Mouse (Mus musculus) mammary gland, adult 2 months (tissue): Measurements from ENCODE around the gene Bmyc. TPM values are rescaled to one million over a fixed set of nuclear protein-coding genes. Genes with fewer than 3 reads are reported as not detected.

ENCODE experiments used
- polyA plus RNA-seq: library from polyadenylated mRNA; depleted of rRNA; stranded (reverse); fragments of >200 nt; gene quantifications from 2 replicates; pipeline ENCODE4 v1.2.3, GENCODE M21; 2012; ENCODE audit warnings: low replicate concordance; rRNA removed

The Bmyc gene
- 39.9 and 133 TPM in 2 replicates for polyA plus RNA-seq

DNA sequence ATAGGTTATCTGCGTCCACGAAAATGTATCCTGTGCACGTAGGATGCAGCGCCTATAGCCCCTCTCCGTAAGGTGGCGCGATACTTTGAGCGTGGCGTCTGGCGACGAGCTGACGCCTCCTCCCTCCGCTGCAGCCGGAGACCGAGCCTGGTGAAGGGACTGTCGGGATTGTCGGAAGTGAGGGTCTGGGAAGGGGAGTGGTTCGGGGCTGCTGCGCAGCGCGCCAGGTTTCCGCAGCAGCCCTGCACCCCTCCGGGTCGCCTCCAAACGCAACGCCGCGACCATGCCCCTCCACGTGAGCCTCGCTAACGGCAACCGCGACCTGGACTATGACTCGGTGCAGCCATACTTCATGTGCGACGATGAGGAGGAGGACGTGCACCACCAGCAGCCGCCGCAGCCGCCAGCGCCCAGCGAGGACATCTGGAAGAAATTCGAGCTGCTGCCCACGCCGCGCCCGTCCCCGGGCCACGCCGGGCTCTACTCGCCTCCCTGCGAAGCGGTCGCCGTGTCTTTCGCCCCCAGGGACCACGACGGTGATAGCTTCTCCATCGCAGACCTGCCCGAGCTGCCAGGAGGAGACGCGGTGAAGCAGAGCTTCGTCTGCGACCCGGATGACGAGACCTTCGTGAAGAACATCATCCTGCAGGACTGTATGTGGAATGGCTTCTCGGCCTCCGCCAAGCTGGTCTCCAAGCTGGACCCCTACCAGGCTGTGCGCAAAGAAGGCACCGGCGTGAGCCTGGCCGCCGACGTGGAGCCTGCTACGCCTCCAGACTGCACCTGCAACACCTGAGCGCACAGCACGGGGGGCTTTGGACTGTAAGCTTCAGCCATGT lies at the start of gene Bmyc:
TSS of gene Bmyc (plus strand) at position 97 of the 839 bp plus-strand sequence.

DNA sequence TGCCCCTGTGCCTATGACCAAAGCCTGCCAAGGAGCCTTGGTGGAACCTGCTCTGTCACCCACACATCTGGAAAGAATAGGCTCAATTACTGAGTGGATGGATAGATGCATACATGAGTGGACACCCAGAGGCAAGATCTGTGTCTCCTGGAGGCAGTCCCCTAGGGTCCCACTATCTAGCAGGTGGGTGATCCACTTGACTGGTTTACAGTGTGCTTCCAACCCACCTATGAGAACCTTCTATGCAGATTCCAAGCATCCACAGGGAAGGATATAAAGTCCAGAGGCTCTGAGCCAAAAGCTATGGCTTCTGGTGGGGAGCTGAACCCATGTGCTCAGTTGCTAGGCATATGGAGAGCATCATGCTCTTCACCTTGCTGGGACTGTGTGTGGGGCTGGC lies 48.9 kb upstream of the Bmyc start, which contains the start of gene Lcn5:
TSS of gene Lcn5 (plus strand) at position 301 of the 400 bp plus-strand sequence.

DNA sequence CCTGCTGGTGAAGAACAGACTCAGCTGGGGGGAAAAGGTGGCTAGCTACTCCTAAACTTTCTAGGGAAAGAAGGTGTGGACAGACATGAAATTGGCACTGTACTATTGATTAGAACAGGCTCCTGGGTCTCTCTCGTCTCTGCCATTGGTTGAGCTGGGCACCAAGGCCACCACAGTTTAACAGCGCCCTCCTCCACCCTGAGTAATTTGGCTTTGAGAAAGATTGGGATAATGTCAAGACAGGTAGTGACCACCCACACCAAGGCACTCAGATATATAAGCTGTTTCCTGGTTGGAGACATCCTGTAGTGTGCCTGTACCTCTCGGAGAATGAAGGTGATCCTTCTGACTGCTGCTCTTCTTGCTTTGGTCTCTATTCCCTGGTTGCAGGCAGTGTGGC lies 30.1 kb upstream of the Bmyc start, which contains the start of gene Lcn6:
TSS of gene Lcn6 (plus strand) at position 301 of the 400 bp plus-strand sequence.

DNA sequence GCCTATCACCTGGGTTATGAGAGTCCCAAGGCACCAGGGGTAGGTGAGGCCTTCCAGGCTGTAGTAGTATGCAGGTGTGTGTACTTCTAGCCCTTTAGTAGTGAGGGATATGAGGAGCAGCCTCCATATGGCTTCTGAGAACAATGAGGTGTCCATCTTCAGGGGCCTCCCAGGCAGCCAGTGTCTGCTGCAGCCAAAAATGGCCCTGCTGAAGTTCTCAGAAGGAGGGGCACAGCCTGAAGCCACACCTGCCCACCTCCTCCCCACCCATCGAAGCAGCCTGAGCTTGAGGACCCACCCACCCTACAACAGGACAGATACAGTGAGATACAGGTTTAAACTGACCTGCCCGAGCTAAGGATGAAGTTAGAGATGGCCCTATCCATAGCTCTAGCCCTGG lies 24.1 kb upstream of the Bmyc start, which contains the start of gene Lcn10:
TSS of gene Lcn10 (plus strand) at position 301 of the 400 bp plus-strand sequence.

DNA sequence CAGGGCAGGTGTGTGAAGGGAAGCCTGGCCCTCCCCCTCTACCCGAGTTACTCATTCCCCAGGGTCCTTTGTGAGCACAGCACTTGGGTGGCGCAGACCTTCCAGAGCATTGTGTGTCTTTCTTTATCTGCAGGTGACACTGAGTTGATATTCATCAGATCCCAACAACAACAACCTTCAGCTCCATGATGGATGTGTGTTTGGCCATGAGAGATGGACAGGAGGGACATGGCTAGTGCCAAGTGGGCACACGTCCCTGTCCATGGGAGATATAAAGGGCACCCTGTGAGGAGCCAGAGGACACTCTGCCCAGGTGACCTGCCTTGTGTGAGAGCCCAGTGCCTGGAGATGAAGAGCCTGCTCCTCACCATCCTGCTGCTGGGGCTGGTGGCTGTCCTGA lies 6.8 kb upstream of the Bmyc start, which contains the start of gene Obp2a:
TSS of gene Obp2a (plus strand) at position 301 of the 400 bp plus-strand sequence.

DNA sequence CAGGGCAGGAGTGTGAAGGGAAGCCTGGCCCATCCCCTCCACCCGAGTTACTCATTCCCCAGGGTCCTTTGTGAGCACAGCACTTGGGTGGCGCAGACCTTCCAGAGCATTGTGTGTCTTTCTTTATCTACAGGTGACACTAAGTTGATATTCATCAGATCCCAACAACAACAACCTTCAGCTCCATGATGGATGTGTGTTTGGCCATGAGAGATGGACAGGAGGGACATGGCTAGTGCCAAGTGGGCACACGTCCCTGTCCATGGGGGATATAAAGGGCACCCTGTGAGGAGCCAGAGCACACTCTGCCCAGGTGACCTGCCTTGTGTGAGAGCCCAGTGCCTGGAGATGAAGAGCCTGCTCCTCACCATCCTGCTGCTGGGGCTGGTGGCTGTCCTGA lies 30.2 kb downstream of the Bmyc start, which contains the start of gene Obp2b:
TSS of gene Obp2b (plus strand) at position 301 of the 400 bp plus-strand sequence.

Other genes with a start within 250 kb of the Bmyc start
- gene Clic3, start 249.9 kb upstream of the Bmyc start, polyA plus RNA-seq: 8.4 and 21.2 TPM in 2 replicates
- gene Paxx, start 245.6 kb upstream of the Bmyc start, polyA plus RNA-seq: 92.7 and 147 TPM in 2 replicates
- gene Ptgds, start 236.7 kb upstream of the Bmyc start, polyA plus RNA-seq: 4.8 and 6.6 TPM in 2 replicates
- gene Lcn12, start 212.8 kb upstream of the Bmyc start, polyA plus RNA-seq: not detected in 2 replicates
- 19.9 and 31.9 TPM in 2 replicates for gene Fbxw5, start 206.0 kb upstream of the Bmyc start, polyA plus RNA-seq
- 12.2 and 13.2 TPM in 2 replicates for gene C8g, start 205.0 kb upstream of the Bmyc start, polyA plus RNA-seq
- gene Traf2, start 159.8 kb upstream of the Bmyc start, polyA plus RNA-seq: 20.0 and 23.9 TPM in 2 replicates
- 65.0 and 134 TPM in 2 replicates for gene Edf1, start 148.9 kb upstream of the Bmyc start, polyA plus RNA-seq
- 3.4 and 4.2 TPM in 2 replicates for gene Mamdc4, start 131.9 kb upstream of the Bmyc start, polyA plus RNA-seq
- gene Phpt1, start 131.5 kb upstream of the Bmyc start, polyA plus RNA-seq: 42.8 and 48.1 TPM in 2 replicates
- gene Ajm1, start 125.0 kb upstream of the Bmyc start, polyA plus RNA-seq: 0.79 and 2.0 TPM in 2 replicates
- 69.2 and 71.3 TPM in 2 replicates for gene Rabl6, start 98.2 kb upstream of the Bmyc start, polyA plus RNA-seq
- gene Ccdc183, start 89.1 kb upstream of the Bmyc start, polyA plus RNA-seq: not detected in 2 replicates
- gene Tmem141, start 84.7 kb upstream of the Bmyc start, polyA plus RNA-seq: 20.4 and 44.3 TPM in 2 replicates
- gene Fcna, start 78.7 kb upstream of the Bmyc start, polyA plus RNA-seq: 17.3 and 33.5 TPM in 2 replicates
- gene Lcn8, start 53.6 kb upstream of the Bmyc start, polyA plus RNA-seq: not detected in 2 replicates
- gene Lcn5, start 48.8 kb upstream of the Bmyc start, polyA plus RNA-seq: not detected in 2 replicates
- gene Lcn6, start 30.0 kb upstream of the Bmyc start, polyA plus RNA-seq: not detected in 2 replicates
- gene Lcn10, start 24.0 kb upstream of the Bmyc start, polyA plus RNA-seq: not detected in 2 replicates
- gene Obp2a, start 6.7 kb upstream of the Bmyc start, polyA plus RNA-seq: not detected in 2 replicates
- not detected in 2 replicates for gene Obp2b, start 30.3 kb downstream of the Bmyc start, polyA plus RNA-seq
- gene Lcn3, start 58.8 kb downstream of the Bmyc start, polyA plus RNA-seq: not detected in 2 replicates
- not detected in 2 replicates for gene Lcn11, start 70.3 kb downstream of the Bmyc start, polyA plus RNA-seq
- not detected in 2 replicates for gene Gm13539, start 75.5 kb downstream of the Bmyc start, polyA plus RNA-seq
- gene Glt6d1, start 109.1 kb downstream of the Bmyc start, polyA plus RNA-seq: not detected in 2 replicates
- not detected in 2 replicates for gene Lcn9, start 116.4 kb downstream of the Bmyc start, polyA plus RNA-seq
- not detected in 2 replicates for gene Sohlh1, start 140.5 kb downstream of the Bmyc start, polyA plus RNA-seq
- gene Kcnt1, start 157.0 kb downstream of the Bmyc start, polyA plus RNA-seq: 0.48 and 0.57 TPM in 2 replicates